Mouse (Mus musculus) embryonic fibroblast, embryonic 13.5 days (primary cell): Measurements from ENCODE around the gene Nsd1. TPM values are rescaled to one million over a fixed set of nuclear protein-coding genes. Genes with fewer than 3 reads are reported as not detected.
A peak's percentile ranks its signal among the peaks of the same experiment; 100 is the strongest.

Experiments used
- H3K27ac ChIP-seq: 2 replicates; pipeline ENCODE4 v1.5.1; 2012; ENCODE audit warnings: low read length, control low read depth, inconsistent platforms; ENCODE audit not compliant: insufficient read depth
- H3K4me1 ChIP-seq: 2 replicates; pipeline ENCODE4 v1.6.1; 2011; ENCODE audit warnings: low read length; ENCODE audit not compliant: control insufficient read depth, insufficient read depth
- H3K4me3 ChIP-seq: 2 replicates; pipeline ENCODE4 v1.5.1; 2011; ENCODE audit warnings: mild to moderate bottlenecking, control low read depth, low read length; ENCODE audit not compliant: insufficient read depth
- CTCF ChIP-seq: IDR thresholded peaks from 2 replicates; pipeline ENCODE4 v1.5.1; 2011; ENCODE audit warnings: mild to moderate bottlenecking, control low read depth, low read length, moderate library complexity, borderline replicate concordance; ENCODE audit not compliant: insufficient read depth
- POLR2A ChIP-seq: IDR thresholded peaks from 2 replicates; pipeline ENCODE4 v1.6.1; 2011; ENCODE audit warnings: low read depth, mild to moderate bottlenecking, control low read depth, low read length, moderate library complexity
- polyA plus RNA-seq: library from polyadenylated mRNA; stranded (reverse); fragments of >200 nt; gene quantifications from 2 replicates; pipeline ENCODE4 v1.2.4, GENCODE M21; 2011; ENCODE audit warnings: low read depth; ENCODE audit not compliant: missing spikeins, insufficient read length

Nsd1 gene
- polyA plus RNA-seq, 1 experiment, result 86.2 TPM

- H3K4me3 ChIP-seq, result peak overlapping the region; percentile 62
- peaks cover 8% of the 10 kb centered on the region; the same call in 1 of the 2 replicates for H3K4me1 ChIP-seq
- peak overlapping the region; percentile 14; the same call in 1 of the 2 replicates for H3K27ac ChIP-seq
- no peak; the same call in none of the 2 replicates for TF ChIP-seq POLR2A
- TF ChIP-seq CTCF, result no peak
These were observed 1.8 kb downstream of the Nsd1 start for GRCm38 (mm10) chr13:55211221-55212010.

DNA sequence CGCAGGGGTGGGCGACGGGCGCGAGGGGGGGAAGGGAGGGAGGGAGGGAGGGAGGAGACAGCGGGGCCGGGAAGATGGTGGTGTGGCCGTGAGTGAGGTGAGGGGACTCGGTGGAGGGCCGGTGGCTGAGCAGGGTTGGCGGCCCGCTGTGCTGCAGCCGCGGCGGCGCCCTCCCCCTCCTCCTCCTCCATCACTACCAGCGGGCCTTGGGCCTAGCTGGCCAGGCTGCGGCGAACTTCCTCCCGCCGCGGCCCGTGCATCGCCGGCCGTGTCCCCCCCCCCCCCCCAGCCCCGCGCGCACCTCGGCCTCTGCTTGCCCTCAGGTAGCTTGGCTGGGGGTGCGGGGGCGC is 2.4 kb downstream of the Nsd1 start:
- Histone ChIP-seq H3K4me1 (peaks cover 8% of the 10 kb centered on the region; the same call in 1 of the 2 replicates), H3K4me3 (peak overlapping the region; percentile 62), H3K27ac (peak overlapping the region; percentile 66)
- TF ChIP-seq POLR2A (no peak; the same call in 1 of the 2 replicates), CTCF (no peak)

DNA sequence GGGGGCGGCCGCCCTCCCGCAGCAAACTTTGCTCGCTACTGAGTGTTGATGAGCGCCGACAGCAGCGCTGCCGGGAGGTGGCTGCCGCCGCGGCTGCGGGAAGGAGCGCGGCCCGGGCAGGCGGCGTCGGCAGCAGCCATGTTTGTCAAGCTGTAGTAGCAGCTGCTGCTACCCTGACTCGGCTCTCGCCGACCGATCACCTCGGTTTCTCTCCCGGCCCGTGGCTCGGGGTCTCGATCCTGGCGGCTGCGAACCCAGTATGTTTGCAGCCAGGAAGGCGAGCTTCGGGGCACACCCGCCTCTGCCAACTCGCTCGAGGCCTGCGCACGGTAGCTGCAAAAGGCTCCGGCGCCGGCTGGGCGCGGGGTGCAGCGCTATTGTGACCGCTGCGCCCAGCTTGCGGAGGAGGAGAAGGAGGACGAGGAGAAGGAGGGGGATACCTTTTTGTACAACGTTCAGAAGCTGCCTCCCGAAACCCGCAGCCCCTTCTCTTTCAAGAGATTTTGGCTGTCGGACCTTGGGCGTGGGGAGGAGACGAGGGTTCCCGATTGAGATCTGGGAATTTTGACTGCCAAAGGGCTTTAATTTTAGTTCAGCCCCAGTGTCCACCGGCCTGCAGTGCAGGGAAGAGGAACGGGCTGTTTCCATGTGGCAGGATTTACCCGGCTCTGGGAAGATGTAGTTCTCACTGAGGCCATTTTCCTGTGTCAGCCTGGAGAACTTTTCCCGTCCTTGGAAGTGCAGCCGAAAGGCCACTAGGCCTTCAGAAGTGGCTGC is 3.0 kb downstream of the Nsd1 start:
- peaks cover 8% of the 10 kb centered on the region; the same call in 1 of the 2 replicates for H3K4me1 ChIP-seq
- peak overlapping the region; percentile 66 for H3K27ac ChIP-seq
- TF ChIP-seq POLR2A (peak; percentile 43), CTCF (no peak)
- H3K4me3 ChIP-seq, result peak overlapping the region; percentile 62

DNA sequence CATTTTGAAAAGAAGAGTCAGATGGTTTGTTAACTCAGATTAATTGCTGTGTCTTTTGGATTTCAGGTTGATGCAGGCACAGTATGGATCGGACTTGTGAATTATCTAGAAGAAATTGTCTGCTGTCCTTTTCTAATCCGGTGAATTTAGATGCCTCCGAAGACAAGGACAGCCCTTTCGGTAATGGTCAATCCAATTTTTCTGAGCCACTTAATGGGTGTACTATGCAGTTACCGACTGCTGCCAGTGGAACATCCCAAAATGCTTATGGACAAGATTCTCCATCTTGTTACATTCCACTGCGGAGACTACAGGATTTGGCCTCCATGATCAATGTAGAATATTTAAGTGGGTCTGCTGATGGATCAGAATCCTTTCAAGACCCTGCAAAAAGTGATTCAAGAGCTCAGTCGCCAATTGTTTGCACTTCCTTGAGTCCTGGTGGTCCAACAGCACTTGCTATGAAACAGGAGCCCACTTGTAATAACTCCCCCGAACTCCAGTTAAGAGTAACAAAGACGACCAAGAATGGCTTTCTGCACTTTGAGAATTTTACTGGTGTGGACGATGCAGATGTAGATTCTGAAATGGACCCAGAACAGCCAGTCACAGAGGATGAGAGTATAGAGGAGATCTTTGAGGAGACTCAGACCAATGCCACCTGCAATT is 3.7 kb downstream of the Nsd1 start:
- Histone ChIP-seq H3K4me3 (peak overlapping the region; percentile 62), H3K27ac (peak overlapping the region; percentile 66), H3K4me1 (peaks cover 8% of the 10 kb centered on the region; the same call in 1 of the 2 replicates)
- TF ChIP-seq POLR2A, result no peak
- no peak for TF ChIP-seq CTCF

GRCm38 (mm10) chr13:55224364-55224763 is 14.8 kb downstream of the Nsd1 start:
- no peak for TF ChIP-seq CTCF
- no peak for TF ChIP-seq POLR2A
- H3K4me3 ChIP-seq, result no peak overlapping the region

DNA sequence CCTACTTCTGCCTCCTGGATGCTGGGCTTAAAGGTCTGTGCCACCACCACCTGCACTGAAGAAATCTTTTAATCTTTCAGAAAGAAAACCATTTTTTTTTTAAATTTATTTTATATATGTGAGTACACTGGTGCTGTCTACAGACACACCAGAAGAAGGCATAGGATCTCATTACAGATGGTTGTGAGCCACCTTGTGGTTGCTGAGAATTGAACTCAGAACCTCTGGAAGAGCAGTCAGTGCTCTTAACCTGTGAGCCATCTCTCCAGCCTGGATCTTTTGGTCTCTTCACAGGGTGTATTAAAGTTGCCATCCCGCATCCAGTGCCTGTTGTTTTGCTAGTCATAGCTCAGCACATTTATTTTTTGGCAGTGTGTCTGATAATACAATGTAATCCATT is 21.1 kb downstream of the Nsd1 start:
- no peak overlapping the region for H3K27ac ChIP-seq
- TF ChIP-seq CTCF (no peak), POLR2A (no peak)
- no peaks in the 10 kb centered on the region for H3K4me1 ChIP-seq
- H3K4me3 ChIP-seq, result no peak overlapping the region

More at GRCm38 (mm10) chr13:55224364-55224763, 14.8 kb downstream of the Nsd1 start:
- no peak overlapping the region for H3K27ac ChIP-seq
- H3K4me1 ChIP-seq, result no peaks in the 10 kb centered on the region

GRCm38 (mm10) chr13:55243205-55243604 is 33.6 kb downstream of the Nsd1 start:
- Histone ChIP-seq H3K27ac (no peak overlapping the region), H3K4me1 (no peaks in the 10 kb centered on the region), H3K4me3 (no peak overlapping the region)
- TF ChIP-seq POLR2A (no peak), CTCF (no peak)

GRCm38 (mm10) chr13:55247293-55248030 is 37.9 kb downstream of the Nsd1 start:
- H3K4me3 ChIP-seq, result no peak overlapping the region
- H3K4me1 ChIP-seq, result no peaks in the 10 kb centered on the region
- TF ChIP-seq POLR2A (no peak), CTCF (no peak)
- H3K27ac ChIP-seq, result no peak overlapping the region

GRCm38 (mm10) chr13:55249246-55249645 is 39.7 kb downstream of the Nsd1 start:
- no peaks in the 10 kb centered on the region for H3K4me1 ChIP-seq
- no peak overlapping the region for H3K4me3 ChIP-seq
- no peak overlapping the region for H3K27ac ChIP-seq
- TF ChIP-seq POLR2A, result no peak
- TF ChIP-seq CTCF, result no peak
